Mouse (Mus musculus) heart, adult 2 months (tissue): ENCODE data around the gene Zkscan2.

Source experiments
- CTCF ChIP-seq: fragments of 200-600 bp; IDR thresholded peaks from 2 replicates; pipeline ENCODE4 v1.8.1; 2022; ENCODE audit warnings: antibody characterized with exemption, mild to moderate bottlenecking, moderate library complexity
- EP300 ChIP-seq: fragments of 200-500 bp; IDR thresholded peaks from 2 replicates; pipeline ENCODE4 v1.6.1; 2011; ENCODE audit warnings: low read depth, low read length, control low read depth; ENCODE audit not compliant: insufficient read depth
- POLR2A ChIP-seq: fragments of 200-500 bp; IDR thresholded peaks from 2 replicates; pipeline ENCODE4 v1.6.1; 2011; ENCODE audit warnings: mild to moderate bottlenecking, low read depth, low read length, control low read depth; ENCODE audit not compliant: insufficient read depth

DNA sequence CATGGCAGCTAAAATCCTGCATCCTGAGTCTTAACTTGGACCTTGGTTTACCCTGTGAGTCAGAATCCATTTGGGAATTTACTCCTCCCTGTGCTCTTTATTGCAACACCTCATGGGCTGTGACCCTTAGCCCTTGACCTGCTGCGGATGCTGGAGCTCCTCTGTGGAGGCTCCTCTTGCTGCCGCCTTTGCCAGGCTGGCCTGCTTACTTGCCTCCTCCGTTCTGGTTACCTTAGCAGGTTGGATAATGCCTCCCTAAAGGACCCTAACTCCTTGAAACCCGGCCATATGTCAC, 69.9 kb downstream of the Zkscan2 start:
- TF ChIP-seq CTCF (no peak), POLR2A (no peak), EP300 (no peak)
